Mouse (Mus musculus) liver, embryonic 12.5 days (tissue): ENCODE results near the gene Ddx23. TPM values are rescaled to one million over a fixed set of nuclear protein-coding genes. Genes with fewer than 3 reads are reported as not detected.

Experiments
- ATAC-seq: fragments of 200-750 bp; cut with Nextera tagmentation; 2 replicates; pipeline ENCODE4 v1.8.0; 2017; ENCODE audit warnings: moderate number of reproducible peaks, mild to moderate bottlenecking, moderate library complexity
- H3K27ac ChIP-seq: fragments of 300-500 bp; sonication (generic); 2 replicates; pipeline ENCODE4 v1.5.1; 2016; ENCODE audit warnings: mild to moderate bottlenecking
- H3K27me3 ChIP-seq: fragments of 300-500 bp; sonication (generic); replicated peaks from 2 replicates; pipeline ENCODE4 v1.6.1; 2016; ENCODE audit warnings: mild to moderate bottlenecking, moderate library complexity
- H3K36me3 ChIP-seq: fragments of 300-500 bp; sonication (generic); 2 replicates; pipeline ENCODE4 v1.6.1; 2016; ENCODE audit warnings: mild to moderate bottlenecking, moderate library complexity
- H3K4me1 ChIP-seq: fragments of 300-500 bp; sonication (generic); 2 replicates; pipeline ENCODE4 v1.6.1; 2016
- H3K4me2 ChIP-seq: fragments of 300-500 bp; sonication (generic); 2 replicates; pipeline ENCODE4 v1.6.1; 2016; ENCODE audit warnings: mild to moderate bottlenecking, moderate library complexity
- H3K4me3 ChIP-seq: fragments of 300-500 bp; sonication (generic); 2 replicates; pipeline ENCODE4 v1.5.1; 2016; ENCODE audit warnings: mild to moderate bottlenecking, moderate library complexity
- H3K9ac ChIP-seq: fragments of 300-500 bp; sonication (generic); 2 replicates; pipeline ENCODE4 v1.6.1; 2016; ENCODE audit warnings: mild to moderate bottlenecking, moderate library complexity
- H3K9me3 ChIP-seq: fragments of 300-500 bp; sonication (generic); replicated peaks from 2 replicates; pipeline ENCODE4 v1.6.1; 2016; ENCODE audit warnings: mild to moderate bottlenecking, moderate library complexity
- WGBS: fragments of 180-500 bp; shearing (Covaris S2); methylation state at CpG from one replicate; pipeline ENCODE4 v1.1.7; 2016; ENCODE audit not compliant: insufficient replicate concordance; 5-methylcytosine and 5-hydroxymethylcytosine counted together
- polyA plus RNA-seq: library from polyadenylated mRNA; unstranded; fragments of >200 nt; fragmentation: Nextera tagmentation; extraction: Ambion mirVana; gene quantifications from 2 replicates; pipeline ENCODE4 v1.2.1, GENCODE M21; 2016

The Ddx23 gene
- polyA plus RNA-seq, 1 experiment from 2014 or later: 16.2 TPM

DNA sequence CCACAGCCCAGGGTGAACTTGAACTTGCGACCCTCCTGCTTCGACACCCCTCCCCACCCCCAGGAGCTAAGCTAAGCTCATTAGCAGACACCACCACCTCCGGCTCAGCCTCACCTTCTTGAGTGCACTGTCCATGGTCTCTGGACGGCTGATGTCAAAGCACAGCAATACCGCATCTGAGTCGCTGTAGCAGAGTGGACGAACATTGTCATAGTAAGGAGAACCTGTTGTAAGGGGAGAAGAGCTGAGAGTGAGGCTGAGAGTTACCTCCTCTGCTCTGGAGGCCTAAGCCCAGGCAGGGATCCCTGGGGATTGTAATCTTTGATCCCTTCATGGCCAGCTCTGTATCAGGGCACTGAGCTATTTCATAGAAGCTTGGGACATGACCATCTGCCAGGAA lies 11.0 kb upstream of the Ddx23 start:
- Histone ChIP-seq H3K36me3 (no peaks in the 10 kb centered on the region), H3K4me1 (peaks cover 21% of the 10 kb centered on the region), H3K4me2 (no peak overlapping the region), H3K4me3 (no peak overlapping the region), H3K9me3 (no peaks in the 10 kb centered on the region), H3K9ac (no peak overlapping the region), H3K27ac (no peak overlapping the region), H3K27me3 (peaks cover 83% of the 10 kb centered on the region)
- ATAC-seq: no peak
- WGBS: 61% methylated on average over 7 of the region's 7 CpGs

GRCm38 (mm10) chr15:98672592-98672991 lies 9.9 kb upstream of the Ddx23 start:
- no peak overlapping the region for H3K4me2 ChIP-seq
- no peak for ATAC-seq
- no peak overlapping the region for H3K27ac ChIP-seq
- H3K9ac ChIP-seq: no peak overlapping the region
- H3K9me3 ChIP-seq: no peaks in the 10 kb centered on the region
- H3K36me3 ChIP-seq: no peaks in the 10 kb centered on the region
- WGBS: 57% methylated on average over 4 of the region's 4 CpGs
- H3K4me1 ChIP-seq: peaks cover 20% of the 10 kb centered on the region
- peaks cover 72% of the 10 kb centered on the region for H3K27me3 ChIP-seq
- no peak overlapping the region for H3K4me3 ChIP-seq

DNA sequence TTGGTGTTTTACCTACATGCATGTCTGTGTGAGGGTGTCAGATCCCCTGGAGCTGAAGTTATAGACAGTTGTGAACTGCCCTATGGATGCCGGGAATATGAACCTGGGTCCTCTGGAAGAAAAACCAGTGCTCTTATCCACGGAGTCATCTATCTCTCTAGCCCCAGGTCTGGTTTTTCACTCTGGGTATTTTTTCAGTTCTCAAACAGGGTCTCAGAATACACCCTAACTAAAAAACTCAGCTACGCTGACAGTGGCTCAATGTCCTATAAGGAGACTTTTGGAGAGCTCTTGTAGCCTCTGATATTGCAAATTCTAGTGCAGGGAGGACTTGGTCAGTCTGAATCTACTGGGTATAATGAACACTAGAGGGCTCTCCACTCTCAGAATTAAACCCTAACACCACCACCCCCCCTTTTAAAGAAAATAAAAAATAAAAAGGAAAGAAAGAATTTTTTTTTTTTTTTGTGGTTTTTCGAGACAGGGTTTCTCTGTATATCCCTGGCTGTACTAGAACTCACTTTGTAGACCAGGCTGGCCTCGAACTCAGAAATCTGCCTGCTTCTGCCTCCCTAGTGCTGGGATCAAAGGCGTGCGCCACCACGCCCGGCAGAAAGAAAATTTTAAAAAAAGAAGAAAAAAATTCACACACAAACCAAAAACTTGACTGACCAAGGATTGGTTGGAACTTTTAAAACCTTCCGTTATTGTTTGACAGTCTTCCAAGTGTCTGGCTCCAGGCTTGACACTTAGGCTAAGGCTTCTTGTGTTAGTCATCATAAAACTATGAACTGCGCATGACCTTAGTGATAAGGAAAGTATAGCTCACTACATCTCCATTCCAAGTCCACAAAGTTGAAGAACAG lies 1.6 kb upstream of the Ddx23 start:
- no peaks in the 10 kb centered on the region for H3K9me3 ChIP-seq
- H3K4me2 ChIP-seq: no peak overlapping the region
- H3K27ac ChIP-seq: no peak overlapping the region
- 67% methylated on average over 11 of the region's 11 CpGs for WGBS
- H3K36me3 ChIP-seq: peaks cover 18% of the 10 kb centered on the region
- 0 out of 2 replicates have a peak, but pooled peaks cover 5% of the 10 kb centered on the region for H3K27me3 ChIP-seq
- ATAC-seq: no peak
- no peak overlapping the region for H3K4me3 ChIP-seq
- no peak overlapping the region for H3K9ac ChIP-seq
- peaks cover 25% of the 10 kb centered on the region for H3K4me1 ChIP-seq

GRCm38 (mm10) chr15:98662198-98662566 lies 512 bp downstream of the Ddx23 start:
- ATAC-seq: peak; percentile 43

DNA sequence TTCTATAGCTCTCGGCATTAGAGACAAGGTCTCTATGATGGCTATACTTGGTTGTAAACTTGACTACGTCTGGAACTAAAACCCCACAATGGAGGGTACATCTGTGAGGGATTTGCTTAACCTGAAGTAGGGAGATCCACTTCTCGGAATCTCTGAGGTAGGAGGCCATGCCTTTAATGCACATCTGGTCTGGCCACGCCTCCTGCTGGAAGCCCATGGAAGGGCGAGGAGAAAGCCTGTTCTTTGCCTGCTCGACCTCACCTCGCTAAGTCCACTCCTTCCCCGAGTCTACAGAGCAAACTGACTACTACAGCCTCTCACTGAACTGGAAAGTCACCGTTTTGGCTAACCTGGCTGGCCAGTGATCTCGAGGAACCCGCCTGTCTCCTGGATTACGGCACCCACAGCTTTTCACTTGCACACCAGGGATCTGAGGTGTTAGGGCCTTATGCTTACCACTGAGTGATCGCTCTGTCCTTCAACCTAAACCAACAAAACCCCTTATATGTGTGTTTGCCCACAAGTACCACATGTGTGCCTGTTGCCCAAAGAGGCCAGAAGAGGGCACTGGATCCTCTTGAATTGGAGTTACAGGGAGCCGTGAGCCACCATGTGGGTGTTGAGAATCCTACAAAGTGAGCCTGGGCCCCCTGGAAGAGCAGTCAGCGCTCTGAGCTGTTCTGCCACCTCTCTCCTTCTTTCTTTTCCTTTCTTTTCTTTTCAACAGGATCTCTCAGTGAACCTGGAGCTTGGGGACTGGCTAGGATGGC lies 5.5 kb downstream of the Ddx23 start:
- Histone ChIP-seq H3K4me3 (no peak overlapping the region), H3K9me3 (no peaks in the 10 kb centered on the region), H3K36me3 (peaks cover 89% of the 10 kb centered on the region), H3K4me1 (peaks cover 15% of the 10 kb centered on the region), H3K4me2 (no peak overlapping the region), H3K27me3 (no peaks in the 10 kb centered on the region), H3K9ac (no peak overlapping the region), H3K27ac (no peak overlapping the region)
- 86% methylated on average over 15 of the region's 15 CpGs for WGBS
- no peak for ATAC-seq

More at GRCm38 (mm10) chr15:98662198-98662566, 512 bp downstream of the Ddx23 start:
- peak overlapping the region; percentile 93 for H3K27ac ChIP-seq
- no peaks in the 10 kb centered on the region for H3K27me3 ChIP-seq
- H3K4me1 ChIP-seq: peaks cover 25% of the 10 kb centered on the region
- H3K4me2 ChIP-seq: peak overlapping the region; percentile 85
- H3K9me3 ChIP-seq: no peaks in the 10 kb centered on the region
- H3K9ac ChIP-seq: peak overlapping the region; percentile 94
- WGBS: under 1% methylated on average over 14 of the region's 14 CpGs
- peak overlapping the region; percentile 93 for H3K4me3 ChIP-seq
- H3K36me3 ChIP-seq: peaks cover 39% of the 10 kb centered on the region

DNA sequence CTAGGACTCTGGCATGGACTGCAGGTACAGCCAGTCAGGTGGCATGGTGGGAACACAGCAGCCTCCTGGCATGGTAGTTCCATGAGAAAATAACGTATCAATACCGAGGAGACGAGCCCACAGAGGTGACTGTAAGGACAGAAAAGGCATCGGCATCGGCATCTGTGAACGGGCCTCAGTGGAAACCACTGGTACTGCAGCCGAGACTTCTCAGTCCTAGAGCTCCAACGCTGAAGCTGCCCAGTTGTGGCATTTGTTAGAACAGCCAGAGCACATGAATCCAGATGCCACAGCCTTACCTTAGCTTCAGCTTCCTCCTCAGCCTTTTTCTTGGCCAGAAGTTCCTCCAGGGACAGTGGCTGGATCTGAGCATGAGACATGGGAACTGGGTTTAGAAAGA lies 10.5 kb downstream of the Ddx23 start:
- Histone ChIP-seq H3K4me1 (no peaks in the 10 kb centered on the region), H3K4me3 (no peak overlapping the region), H3K27ac (no peak overlapping the region), H3K27me3 (no peaks in the 10 kb centered on the region), H3K4me2 (no peak overlapping the region), H3K36me3 (peaks cover 100% of the 10 kb centered on the region), H3K9me3 (no peaks in the 10 kb centered on the region), H3K9ac (no peak overlapping the region)
- WGBS: 91% methylated on average over 8 of the region's 8 CpGs
- ATAC-seq: no peak

GRCm38 (mm10) chr15:98651431-98651830 lies 11.3 kb downstream of the Ddx23 start:
- peaks cover 100% of the 10 kb centered on the region for H3K36me3 ChIP-seq
- ATAC-seq: no peak
- no peaks in the 10 kb centered on the region for H3K9me3 ChIP-seq
- H3K27ac ChIP-seq: no peak overlapping the region
- H3K4me3 ChIP-seq: no peak overlapping the region
- WGBS: 85% methylated on average over 15 of the region's 15 CpGs
- no peak overlapping the region for H3K4me2 ChIP-seq
- H3K9ac ChIP-seq: no peak overlapping the region
- H3K4me1 ChIP-seq: no peaks in the 10 kb centered on the region
- no peaks in the 10 kb centered on the region for H3K27me3 ChIP-seq

DNA sequence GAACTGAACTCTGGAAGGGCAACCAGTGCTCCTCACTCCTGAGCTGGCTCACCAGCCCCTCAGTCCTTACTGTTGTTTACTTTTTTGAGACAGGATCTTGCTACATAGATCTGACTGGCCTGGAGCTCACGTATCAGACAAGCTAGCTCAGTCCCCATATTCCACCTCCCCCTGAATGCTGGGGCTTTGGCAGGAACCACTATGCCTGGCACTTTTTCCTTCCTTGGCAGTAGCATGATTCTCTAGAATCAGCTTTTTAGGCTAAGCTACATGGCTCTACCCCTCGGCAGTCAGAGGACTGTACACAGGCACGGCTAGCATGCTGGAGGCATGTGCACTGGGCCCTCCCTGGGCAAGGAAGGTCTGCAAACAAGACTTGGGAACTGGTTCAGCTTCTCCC lies 14.6 kb downstream of the Ddx23 start:
- no peak overlapping the region for H3K4me2 ChIP-seq
- peaks cover 100% of the 10 kb centered on the region for H3K36me3 ChIP-seq
- H3K4me1 ChIP-seq: no peaks in the 10 kb centered on the region
- no peak overlapping the region for H3K27ac ChIP-seq
- no peaks in the 10 kb centered on the region for H3K27me3 ChIP-seq
- ATAC-seq: no peak
- no peak overlapping the region for H3K4me3 ChIP-seq
- no peaks in the 10 kb centered on the region for H3K9me3 ChIP-seq
- WGBS: 83% methylated on average over 3 of the region's 3 CpGs
- no peak overlapping the region for H3K9ac ChIP-seq

GRCm38 (mm10) chr15:98647308-98647707 lies 15.4 kb downstream of the Ddx23 start:
- Histone ChIP-seq H3K4me2 (no peak overlapping the region), H3K4me3 (no peak overlapping the region), H3K27me3 (no peaks in the 10 kb centered on the region), H3K9me3 (no peaks in the 10 kb centered on the region), H3K36me3 (peaks cover 93% of the 10 kb centered on the region), H3K27ac (no peak overlapping the region), H3K9ac (no peak overlapping the region), H3K4me1 (no peaks in the 10 kb centered on the region)
- WGBS: 84% methylated on average over 10 of the region's 10 CpGs
- no peak for ATAC-seq

GRCm38 (mm10) chr15:98646737-98647136 lies 16.0 kb downstream of the Ddx23 start:
- 82% methylated on average over 8 of the region's 8 CpGs for WGBS
- Histone ChIP-seq H3K27ac (no peak overlapping the region), H3K4me2 (no peak overlapping the region), H3K9ac (no peak overlapping the region), H3K4me3 (no peak overlapping the region), H3K36me3 (peaks cover 87% of the 10 kb centered on the region), H3K27me3 (peaks cover 1% of the 10 kb centered on the region), H3K4me1 (no peaks in the 10 kb centered on the region), H3K9me3 (no peaks in the 10 kb centered on the region)
- no peak for ATAC-seq

DNA sequence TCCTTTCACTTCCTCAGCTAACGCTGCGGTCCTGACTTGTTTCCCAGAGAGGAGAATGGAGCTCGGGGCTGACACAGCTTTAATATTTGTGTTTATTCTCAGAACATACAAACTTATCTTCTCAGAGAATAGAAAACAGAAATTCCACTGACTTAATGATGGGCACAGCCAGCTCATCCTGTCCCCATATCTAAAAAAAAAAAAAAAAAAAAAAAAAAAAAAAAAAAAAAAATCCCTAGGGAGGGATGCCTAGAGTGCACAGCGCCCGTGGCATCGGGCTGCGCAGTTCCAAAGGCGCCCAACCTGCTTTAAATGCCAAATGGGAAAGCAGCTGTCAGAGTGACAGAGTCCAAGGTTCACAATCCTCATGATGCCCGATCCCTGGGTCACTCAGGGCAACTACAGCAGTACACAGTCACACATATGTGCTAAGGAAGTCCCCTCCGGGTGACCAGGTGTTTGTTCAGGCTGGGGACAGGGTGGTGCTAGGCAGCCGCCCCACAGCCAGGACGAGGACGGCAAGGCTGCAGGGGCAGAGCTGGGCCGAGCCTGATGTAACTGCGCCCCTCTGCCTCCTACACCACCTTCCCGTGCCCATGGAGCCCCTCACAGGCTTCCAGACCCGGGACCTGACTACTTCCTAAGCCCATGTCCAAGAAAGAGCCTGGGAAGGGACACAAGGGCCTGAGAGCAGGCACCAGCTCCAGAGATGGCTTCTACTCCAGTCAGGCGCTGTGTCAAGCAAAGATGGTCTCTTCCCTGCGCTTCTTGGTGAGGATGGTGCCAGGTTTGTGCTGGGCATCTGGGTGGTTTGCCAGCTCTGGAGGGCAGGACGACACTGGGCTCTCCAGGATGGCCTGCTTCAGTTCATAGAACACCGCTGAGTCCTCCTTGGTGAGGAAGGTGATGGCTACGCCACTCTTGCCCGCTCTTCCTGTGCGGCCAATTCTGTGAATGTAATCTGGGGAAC lies 17.4 kb downstream of the Ddx23 start:
- Histone ChIP-seq H3K9ac (no peak overlapping the region), H3K27ac (no peak overlapping the region), H3K36me3 (peaks cover 73% of the 10 kb centered on the region), H3K27me3 (peaks cover 15% of the 10 kb centered on the region), H3K4me3 (no peak overlapping the region), H3K9me3 (no peaks in the 10 kb centered on the region), H3K4me2 (no peak overlapping the region), H3K4me1 (no peaks in the 10 kb centered on the region)
- ATAC-seq: no peak
- 86% methylated on average over 24 of the region's 24 CpGs for WGBS
